Mouse (Mus musculus) left cerebral cortex, adult 2 months (tissue): ENCODE data around the gene Slc6a19. TPM values are rescaled to one million over a fixed set of nuclear protein-coding genes. Genes with fewer than 3 reads are reported as not detected.
A peak's percentile ranks its signal among the peaks of the same experiment; 100 is the strongest.
"Not testable (repeated sequence)": the region's sequence is repeated elsewhere in the genome, so short reads cannot be mapped to it uniquely, and the experiment has no call there.

ENCODE experiments used
- DNase-seq, 2 experiments: peaks; one replicate each; pipeline ENCODE4 v3.0.0; 2021 to 2022; ENCODE audit warnings: low spot score in 2 of 2, mixed read lengths in 1 of 2; ENCODE audit errors: extremely low spot score in 1 of 2
- H3K27ac ChIP-seq: fragments of 200-600 bp; 2 replicates; pipeline ENCODE4 v1.8.1; 2022
- H3K4me3 ChIP-seq: fragments of 200-600 bp; 2 replicates; pipeline ENCODE4 v1.8.1; 2022
- CTCF ChIP-seq: fragments of 200-600 bp; IDR thresholded peaks from 2 replicates; pipeline ENCODE4 v1.8.1; 2022; ENCODE audit warnings: antibody characterized with exemption, mild to moderate bottlenecking, moderate library complexity
- intact Hi-C: fragments of 180-260 bp; cut with DNase I; formaldehyde crosslinking; loops from one replicate; pipeline ENCODE4 v1.15.1; 2025
- total RNA-seq, 2 experiments: library from RNA; stranded (reverse); gene quantifications; 2 replicates each; pipeline ENCODE4 v1.2.3; 2021

The Slc6a19 gene
- total RNA-seq, 2 experiments from 2014 or later, result 0.16 TPM; not detected in 1

DNA sequence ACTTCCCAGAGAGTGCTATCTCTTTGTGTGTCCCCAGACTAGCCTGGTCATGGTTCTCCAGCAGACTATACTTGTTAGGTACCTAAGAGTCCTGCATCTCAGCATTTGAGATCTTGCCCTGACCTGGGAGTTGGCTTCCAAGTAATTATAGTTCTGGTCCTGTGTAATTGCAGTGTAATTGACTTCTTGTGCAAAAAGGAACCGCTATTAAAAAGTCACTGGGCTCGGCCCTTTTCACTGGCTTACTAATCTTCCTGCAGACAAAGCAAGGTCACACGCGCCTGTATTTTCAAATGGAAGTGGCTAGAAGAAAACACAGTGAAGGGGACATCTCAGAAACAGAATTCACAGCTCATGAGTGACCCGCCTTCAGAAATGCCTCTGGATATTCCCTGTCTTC lies 7.1 kb upstream of the Slc6a19 start:
- intact Hi-C loops, result no loop called here
- no peak for DNase-seq
- Histone ChIP-seq H3K27ac (no peak overlapping the region), H3K4me3 (no peak overlapping the region)
- no peak for TF ChIP-seq CTCF

DNA sequence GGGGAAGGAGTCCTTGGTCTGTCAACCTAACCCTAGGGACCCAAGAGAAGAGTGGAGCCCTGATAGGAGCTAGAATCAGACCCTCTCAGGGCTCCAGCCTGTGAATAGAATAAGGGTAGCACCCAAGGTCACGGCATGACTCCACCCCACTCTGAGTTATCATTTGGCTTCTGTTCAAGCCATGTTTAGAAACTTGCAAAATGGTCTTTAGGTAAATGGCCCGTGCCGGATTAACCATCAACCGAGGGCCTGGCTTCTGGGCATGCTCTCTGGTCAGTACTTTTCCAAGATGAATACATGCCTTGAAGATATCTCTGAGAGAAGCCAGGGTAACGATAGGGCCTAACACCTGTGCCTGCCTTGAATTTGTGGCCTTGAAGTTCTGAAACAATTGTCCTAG lies 6.6 kb upstream of the Slc6a19 start:
- no peak for DNase-seq
- H3K4me3 ChIP-seq, result no peak overlapping the region
- no peak for TF ChIP-seq CTCF
- H3K27ac ChIP-seq, result no peak overlapping the region
- intact Hi-C loops, result no loop called here

DNA sequence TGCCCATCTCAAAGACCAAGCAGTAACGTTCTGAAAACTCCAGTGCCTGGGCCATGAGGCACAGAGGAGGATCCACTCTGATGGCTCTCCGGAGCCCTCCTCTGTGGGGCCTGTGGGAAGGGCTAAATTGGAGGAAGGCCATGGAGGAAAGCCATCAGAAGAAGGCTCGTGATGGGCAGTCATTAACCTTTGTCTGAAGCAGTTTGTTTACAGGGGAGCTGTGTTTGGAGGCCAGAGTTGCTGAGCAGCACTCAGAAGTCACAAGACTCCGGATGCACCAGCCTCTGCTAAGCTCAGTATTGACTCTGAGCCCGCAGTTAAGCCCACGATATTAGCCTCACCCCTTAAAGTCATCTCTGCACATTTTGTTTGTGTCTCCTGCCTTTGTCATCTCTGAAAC lies 4.8 kb upstream of the Slc6a19 start:
- H3K4me3 ChIP-seq, result no peak overlapping the region
- no peak for TF ChIP-seq CTCF
- intact Hi-C loops, result no loop called here
- DNase-seq, result no peak
- H3K27ac ChIP-seq, result no peak overlapping the region

DNA sequence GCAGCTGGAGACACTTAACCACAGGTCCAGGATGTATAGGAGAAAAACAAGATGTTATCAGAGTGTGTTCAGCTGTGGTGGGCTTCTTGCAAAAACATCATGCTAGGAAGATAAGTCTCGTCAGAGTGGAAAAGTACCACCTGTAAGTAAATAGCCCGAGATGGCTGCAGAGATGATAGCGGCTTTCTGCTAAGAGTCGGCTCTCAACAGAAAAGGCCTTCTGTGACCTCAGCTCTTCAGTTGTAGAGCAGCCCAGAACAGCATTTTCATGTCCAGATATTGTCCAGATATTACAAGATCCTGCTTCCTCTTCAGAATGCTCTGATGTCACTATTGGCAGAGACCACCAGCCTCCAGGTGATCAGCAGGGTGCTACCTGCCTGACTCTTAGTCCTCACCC lies 1.2 kb downstream of the Slc6a19 start:
- H3K4me3 ChIP-seq, result not testable (repeated sequence)

DNA sequence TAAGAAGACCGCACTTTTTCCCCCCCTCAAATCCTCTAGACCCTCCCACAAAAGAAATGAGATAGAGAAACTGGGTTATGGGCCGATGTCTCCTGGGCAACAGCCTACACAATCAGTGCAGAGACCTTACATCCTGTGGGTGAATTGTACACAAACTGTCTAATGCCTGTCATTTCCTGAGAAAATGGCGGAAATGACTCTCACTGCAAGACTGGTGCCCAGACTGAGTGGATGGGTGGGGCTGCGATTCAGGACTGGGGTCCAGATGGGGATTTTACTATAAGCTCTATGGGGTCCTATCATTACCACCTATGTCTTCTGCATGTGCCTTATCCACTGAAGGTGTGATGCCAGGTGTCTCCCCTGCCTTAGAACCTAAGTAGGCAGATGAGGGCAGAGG lies 1.9 kb downstream of the Slc6a19 start:
- DNase-seq, result no peak
- intact Hi-C loops, result no loop called here
- Histone ChIP-seq H3K27ac (no peak overlapping the region), H3K4me3 (no peak overlapping the region)
- no peak for TF ChIP-seq CTCF

More for the DNA sequence above, 1.2 kb downstream of the Slc6a19 start:
- H3K27ac ChIP-seq, DNase-seq, intact Hi-C loops: not testable (repeated sequence)

DNA sequence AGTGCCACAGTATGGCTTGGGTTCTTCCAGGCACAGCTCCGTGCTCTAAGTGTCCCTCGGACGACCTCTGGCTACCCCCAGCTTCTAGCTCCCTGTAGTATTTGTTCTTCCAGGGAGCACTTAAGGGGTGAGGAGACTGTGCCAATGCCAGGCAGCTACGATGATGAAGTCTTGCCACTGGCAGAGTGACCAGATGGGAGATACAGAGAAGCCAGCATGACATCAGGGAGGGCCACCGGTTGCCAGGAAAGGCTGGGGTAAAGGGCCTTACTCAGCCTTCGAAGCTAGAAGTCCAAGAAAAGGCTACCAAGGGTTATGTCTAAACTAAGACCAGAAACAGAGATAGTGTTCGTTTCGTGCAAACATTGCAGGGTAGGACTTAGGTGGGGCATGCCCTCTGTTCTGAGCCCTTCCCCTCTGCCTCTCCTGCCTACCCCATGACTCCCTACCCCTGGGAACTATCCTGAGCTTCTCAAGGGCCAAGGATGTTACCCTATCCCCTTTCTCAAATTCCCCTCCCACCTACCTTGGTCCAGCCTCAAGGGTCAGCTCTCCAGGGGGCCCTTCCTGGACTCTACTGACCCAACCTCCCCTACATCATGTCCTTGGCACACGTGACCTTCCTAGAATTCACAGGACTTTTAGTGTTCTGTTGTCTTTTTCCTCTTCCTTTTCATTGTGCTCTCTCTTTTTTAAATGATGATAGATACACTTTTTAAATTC lies 3.3 kb downstream of the Slc6a19 start:
- intact Hi-C loops, result no loop called here
- no peak overlapping the region for H3K27ac ChIP-seq
- no peak for TF ChIP-seq CTCF

DNA sequence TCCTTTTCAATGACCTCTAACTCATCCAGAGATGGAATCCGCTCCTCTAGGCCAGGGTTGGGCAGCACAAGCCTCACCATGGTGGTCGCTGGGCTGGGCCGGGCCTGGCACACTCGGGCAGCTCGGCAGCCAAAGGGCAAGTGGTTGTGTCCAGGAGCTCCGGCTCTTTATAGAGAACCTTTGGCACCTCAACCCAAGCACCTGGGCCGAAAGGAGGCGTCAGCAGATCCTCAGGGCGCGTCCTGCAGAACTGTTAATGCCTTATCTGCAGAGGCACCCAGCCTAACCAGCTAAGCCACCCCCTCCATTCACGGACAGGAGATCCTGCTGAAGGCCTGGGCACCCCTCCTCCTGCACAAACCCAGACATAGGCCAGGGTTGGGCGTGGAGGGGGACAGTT lies 4.1 kb downstream of the Slc6a19 start:
- TF ChIP-seq CTCF, result no peak
- intact Hi-C loops, result no loop called here
- DNase-seq, result no peak
- Histone ChIP-seq H3K4me3 (no peak overlapping the region), H3K27ac (no peak overlapping the region)

More for the DNA sequence above, 3.3 kb downstream of the Slc6a19 start:
- no peak for DNase-seq
- no peak overlapping the region for H3K4me3 ChIP-seq

DNA sequence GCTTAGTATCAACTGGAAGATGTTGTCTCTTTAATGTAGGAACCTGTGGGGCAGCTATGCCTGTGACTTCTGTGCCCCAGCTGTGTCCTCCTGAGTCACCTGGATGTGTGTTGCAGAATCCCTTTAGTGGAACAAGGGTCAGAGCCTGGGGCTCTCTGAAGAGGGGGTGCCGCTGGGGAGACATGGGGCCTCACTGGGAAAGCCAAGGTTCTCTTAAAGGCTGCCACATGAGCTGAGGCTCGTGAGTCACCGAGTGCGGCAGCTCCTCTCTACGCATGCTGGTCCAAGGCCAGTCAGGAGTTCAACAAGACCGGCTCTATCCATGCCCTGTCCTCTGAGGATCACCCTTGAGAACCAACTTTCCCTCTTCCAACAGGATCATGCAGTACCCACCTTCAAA lies 5.0 kb downstream of the Slc6a19 start:
- no peak for DNase-seq
- TF ChIP-seq CTCF, result no peak
- intact Hi-C loops, result loop anchor here (10.0 kb wide), 1 partner anchor 275 kb away; no protein-coding TSS in a partner anchor
- no peak overlapping the region for H3K4me3 ChIP-seq
- H3K27ac ChIP-seq, result no peak overlapping the region

DNA sequence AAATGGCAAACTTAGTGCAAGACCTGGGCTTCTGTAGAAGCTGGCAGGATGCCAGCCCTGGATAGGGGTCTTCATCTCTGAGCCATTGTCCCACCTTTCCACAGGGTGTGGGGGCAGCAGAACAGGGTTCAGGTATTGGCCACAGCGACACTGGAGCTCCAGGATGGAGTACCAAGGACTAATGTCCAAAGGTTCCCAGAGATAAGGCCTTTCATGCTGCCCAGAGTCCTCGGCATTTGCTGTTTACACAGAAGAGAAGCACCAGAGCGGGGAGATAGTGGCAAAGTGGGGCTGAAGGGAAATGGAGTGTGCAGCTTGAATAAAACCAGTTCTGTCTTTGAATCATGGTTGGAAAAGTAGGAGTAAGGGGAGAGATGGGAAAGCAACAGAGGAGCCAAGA lies 8.1 kb downstream of the Slc6a19 start:
- no peak for DNase-seq
- no peak for TF ChIP-seq CTCF
- intact Hi-C loops, result loop anchor here (10.0 kb wide), 1 partner anchor 272 kb away; no protein-coding TSS in a partner anchor
- H3K27ac ChIP-seq, result no peak overlapping the region
- H3K4me3 ChIP-seq, result no peak overlapping the region

DNA sequence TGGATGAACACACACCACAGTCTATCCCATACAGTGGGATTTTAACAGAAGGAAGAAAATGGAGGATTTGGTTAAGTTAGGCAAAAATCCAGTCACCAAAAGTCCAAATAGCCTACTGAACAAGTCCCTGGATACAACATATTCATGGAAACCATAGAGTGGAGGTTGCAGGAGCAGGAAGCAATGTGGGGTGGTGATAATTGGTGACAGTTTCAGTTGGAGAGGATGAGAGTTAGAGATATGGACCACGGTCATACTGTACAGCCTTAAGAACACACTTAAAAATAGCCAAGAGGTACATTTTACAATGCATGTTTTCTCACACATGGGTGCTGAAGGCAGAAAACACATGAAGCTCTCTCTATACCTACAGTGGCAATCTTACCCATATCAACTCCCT lies 9.7 kb downstream of the Slc6a19 start:
- Histone ChIP-seq H3K27ac (no peak overlapping the region), H3K4me3 (no peak overlapping the region)
- TF ChIP-seq CTCF, result no peak
- intact Hi-C loops, result loop anchor here (5.0 to 10.0 kb wide), 2 partner anchors 183 to 270 kb away; no protein-coding TSS in a partner anchor
- DNase-seq, result no peak

DNA sequence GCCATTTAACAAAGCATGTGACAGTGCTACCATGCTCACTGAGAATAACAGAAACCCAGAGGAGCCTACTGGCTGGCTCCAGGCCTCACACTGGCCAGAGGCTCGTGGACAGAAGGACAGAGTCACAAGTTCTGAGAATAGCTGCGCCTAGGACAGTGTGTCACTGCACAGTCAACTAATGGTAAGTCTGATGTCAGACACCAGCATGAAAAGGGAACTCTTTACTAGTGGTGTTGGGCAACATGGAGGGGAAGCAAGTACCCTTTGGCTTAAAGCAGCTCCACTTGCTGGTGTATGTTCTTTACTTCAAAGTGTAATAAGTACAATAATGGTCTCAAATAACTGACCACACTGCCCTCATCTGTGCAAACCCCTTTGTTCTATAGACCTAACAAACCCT lies 11.3 kb downstream of the Slc6a19 start:
- DNase-seq, result no peak
- H3K27ac ChIP-seq, result no peak overlapping the region
- H3K4me3 ChIP-seq, result no peak overlapping the region
- intact Hi-C loops, result loop anchor here (5.0 to 10.0 kb wide), 2 partner anchors 181 to 269 kb away; no protein-coding TSS in a partner anchor
- TF ChIP-seq CTCF, result no peak

DNA sequence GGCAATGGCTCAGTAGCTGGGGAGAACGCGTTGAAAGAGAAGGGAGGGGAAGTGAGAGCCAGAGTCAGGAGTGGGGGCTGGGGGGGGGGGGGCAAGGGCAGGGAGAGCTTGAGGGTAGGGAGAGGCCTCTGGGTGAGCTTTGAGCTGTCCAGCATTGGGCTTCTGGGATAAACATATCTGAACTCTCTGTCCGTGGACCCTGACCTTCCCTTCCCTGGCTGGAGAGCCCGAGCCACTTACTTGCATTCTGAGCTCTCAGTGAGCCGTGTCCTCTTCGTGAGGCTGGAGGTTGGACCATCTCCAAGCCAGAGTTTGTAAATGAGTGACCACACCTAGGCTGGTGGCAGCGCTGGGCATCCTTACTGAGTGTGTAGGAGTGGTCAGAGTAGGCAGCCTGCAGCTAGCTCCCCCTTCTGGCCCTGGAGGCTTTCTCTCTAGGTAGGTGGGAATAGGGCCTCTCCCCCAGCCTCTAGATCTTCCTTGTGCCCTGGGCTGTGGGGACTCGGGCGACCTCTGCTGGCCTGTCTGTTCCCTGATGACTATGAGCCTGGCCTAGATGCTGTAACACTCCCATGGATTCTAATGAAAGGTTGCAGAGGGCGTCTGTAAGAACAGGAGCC lies 12.3 kb downstream of the Slc6a19 start:
- Histone ChIP-seq H3K27ac (no peak overlapping the region), H3K4me3 (no peak overlapping the region)
- DNase-seq, result peak; percentile 43 to 53
- intact Hi-C loops, result loop anchor here (1.0 to 10.0 kb wide), 3 partner anchors 46 to 268 kb away; no protein-coding TSS in a partner anchor
- TF ChIP-seq CTCF, result peak; percentile 70
